Mouse (Mus musculus): ENCODE measurements around the gene Inpp5b.

GRCm38 (mm10) chr4:124847573-124847972, 105.9 kb downstream of the Inpp5b start:
- TF ChIP-seq CTCF (IDR thresholded peaks at IDR 0.05; ENCODE audit: low read depth, low read length) = peak; percentile 88
- no peak for TF ChIP-seq POLR2A (IDR thresholded peaks at IDR 0.05; ENCODE audit: extremely low read depth, insufficient read depth, low read length)
